Mouse (Mus musculus) midbrain, embryonic 14.5 days (tissue): Measurements from ENCODE around the gene Cir1. TPM values are rescaled to one million over a fixed set of nuclear protein-coding genes. Genes with fewer than 3 reads are reported as not detected.
A peak's percentile ranks its signal among the peaks of the same experiment; 100 is the strongest.

ENCODE experiments used
- ATAC-seq: fragments of 200-750 bp; cut with Nextera tagmentation; 2 replicates; pipeline ENCODE4 v1.8.0; 2017; ENCODE audit warnings: moderate number of reproducible peaks, moderate library complexity; ENCODE audit not compliant: low FRiP score, low TSS enrichment
- DNase-seq: peaks from one replicate; pipeline ENCODE4 v3.0.0-alpha.2; 2015
- H3K27ac ChIP-seq: fragments of 300-500 bp; sonication (generic); replicated peaks from 2 replicates; pipeline ENCODE4 v1.5.1; 2014; ENCODE audit warnings: mild to moderate bottlenecking, low read depth, low read length, moderate library complexity
- H3K27me3 ChIP-seq: fragments of 300-500 bp; sonication (generic); 2 replicates; pipeline ENCODE4 v1.6.1; 2014; ENCODE audit warnings: low read length, control low read depth, mixed read lengths; ENCODE audit not compliant: control insufficient read depth, insufficient read depth
- H3K36me3 ChIP-seq: fragments of 300-500 bp; sonication (generic); 2 replicates; pipeline ENCODE4 v1.6.1; 2014; ENCODE audit warnings: low read length, control low read depth; ENCODE audit not compliant: control insufficient read depth, insufficient read depth
- H3K4me1 ChIP-seq: fragments of 300-500 bp; sonication (generic); 2 replicates; pipeline ENCODE4 v1.6.1; 2014; ENCODE audit warnings: mild to moderate bottlenecking, antibody characterized with exemption, low read length, control low read depth; ENCODE audit not compliant: control insufficient read depth, insufficient read depth
- H3K4me2 ChIP-seq: fragments of 300-500 bp; sonication (generic); 2 replicates; pipeline ENCODE4 v1.6.1; 2014; ENCODE audit warnings: mild to moderate bottlenecking, low read length, moderate library complexity
- H3K4me3 ChIP-seq: fragments of 300-500 bp; sonication (generic); replicated peaks from 2 replicates; pipeline ENCODE4 v1.5.1; 2014; ENCODE audit warnings: low read depth, low read length
- H3K9ac ChIP-seq: fragments of 300-500 bp; sonication (generic); replicated peaks from 2 replicates; pipeline ENCODE4 v1.6.1; 2014; ENCODE audit warnings: mild to moderate bottlenecking, low read length, moderate library complexity
- H3K9me3 ChIP-seq: fragments of 300-500 bp; sonication (generic); 2 replicates; pipeline ENCODE4 v1.6.1; 2016; ENCODE audit warnings: low read length, control low read depth, mixed read lengths; ENCODE audit not compliant: control insufficient read depth
- WGBS: fragments of 180-500 bp; shearing (Covaris S2); extraction: QIAGEN DNeasy Blood & Tissue Kit; methylation state at CpG from one replicate; pipeline ENCODE4 v1.1.7; 2014; 5-methylcytosine and 5-hydroxymethylcytosine counted together
- polyA plus RNA-seq: library from polyadenylated mRNA; unstranded; fragments of >200 nt; fragmentation: Nextera tagmentation; extraction: Ambion mirVana; gene quantifications from 2 replicates; pipeline ENCODE4 v1.2.1, GENCODE M21; 2014

Gene Cir1
- polyA plus RNA-seq, 1 experiment from 2014 or later, result 30.1 TPM

DNA sequence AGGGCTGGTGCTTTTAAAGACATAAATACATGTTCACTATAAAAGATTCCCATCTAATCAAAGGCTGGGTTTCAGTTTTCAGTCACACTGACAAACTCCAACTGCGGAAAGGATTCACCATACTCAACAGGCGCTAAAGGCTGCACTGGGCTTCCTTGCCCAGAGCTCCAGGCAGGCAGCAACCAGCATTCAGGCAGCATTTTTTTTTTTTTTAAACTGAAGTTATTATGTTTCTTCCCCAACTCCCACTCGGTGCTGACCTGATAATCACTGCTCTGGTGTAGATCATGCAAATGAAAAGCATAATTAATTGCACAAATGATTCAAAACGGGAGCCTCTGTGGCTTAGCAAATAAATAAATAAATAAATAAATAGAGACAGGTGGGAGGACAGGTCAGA lies 44.7 kb downstream of the Cir1 start:
- H3K4me2 ChIP-seq, result no peak overlapping the region

DNA sequence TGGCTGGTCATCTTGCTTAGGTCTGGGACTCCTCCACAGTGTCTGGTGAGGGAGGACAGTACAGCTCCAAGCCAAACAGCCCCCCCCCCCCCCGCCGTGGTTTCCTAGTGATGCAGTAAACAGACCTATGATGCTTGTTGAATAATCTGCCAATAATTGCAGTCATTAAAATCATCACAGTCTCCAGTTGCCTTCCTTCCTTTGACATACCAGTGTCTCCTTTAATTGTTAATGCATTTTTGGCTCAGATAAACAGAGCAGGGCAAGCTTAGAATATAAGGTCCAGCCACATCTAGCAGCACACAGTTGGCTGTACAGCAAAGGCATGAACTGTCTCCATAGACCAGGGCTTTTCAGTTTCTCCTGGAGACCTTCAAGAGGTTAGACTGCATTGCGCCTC lies 45.3 kb downstream of the Cir1 start:
- Histone ChIP-seq H3K9me3 (no peaks in the 10 kb centered on the region), H3K36me3 (no peaks in the 10 kb centered on the region), H3K27me3 (peaks cover 94% of the 10 kb centered on the region), H3K4me2 (no peak overlapping the region), H3K4me1 (peaks cover 11% of the 10 kb centered on the region; the same call in 1 of the 2 replicates), H3K9ac (no peak overlapping the region), H3K27ac (no peak overlapping the region), H3K4me3 (no peak overlapping the region)
- 23% methylated on average over 3 of the region's 3 CpGs for WGBS
- DNase-seq (no peak), ATAC-seq (no peak)

More for the DNA sequence above, 44.7 kb downstream of the Cir1 start:
- Histone ChIP-seq H3K36me3 (no peaks in the 10 kb centered on the region), H3K9me3 (no peaks in the 10 kb centered on the region), H3K4me1 (peaks cover 11% of the 10 kb centered on the region; the same call in 1 of the 2 replicates), H3K27me3 (peaks cover 92% of the 10 kb centered on the region), H3K4me3 (no peak overlapping the region), H3K9ac (no peak overlapping the region), H3K27ac (no peak overlapping the region)
- WGBS, result 3% methylated on average over 4 of the region's 4 CpGs
- ATAC-seq, result no peak
- peak; percentile 32 for DNase-seq

DNA sequence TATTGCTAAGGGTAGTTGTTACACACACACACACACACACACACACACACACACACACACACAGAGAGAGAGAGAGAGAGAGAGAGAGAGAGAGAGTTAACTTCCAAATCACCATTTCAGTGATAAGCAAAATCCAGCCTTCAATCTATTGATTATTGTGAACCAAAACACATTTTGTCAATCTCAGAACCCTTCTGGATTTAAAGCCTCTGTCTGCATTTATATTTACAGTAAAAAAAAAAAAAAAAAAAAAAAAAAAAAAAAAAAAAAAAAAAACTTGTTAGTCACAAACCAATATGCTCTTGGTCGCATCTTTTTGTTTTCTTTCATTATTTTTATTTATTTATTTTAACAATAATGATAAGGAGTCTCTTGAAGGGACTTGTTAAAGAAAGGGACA lies 45.9 kb downstream of the Cir1 start:
- Histone ChIP-seq H3K9ac (no peak overlapping the region), H3K4me2 (no peak overlapping the region), H3K9me3 (no peaks in the 10 kb centered on the region), H3K4me3 (no peak overlapping the region), H3K27me3 (peaks cover 92% of the 10 kb centered on the region), H3K4me1 (peaks cover 11% of the 10 kb centered on the region; the same call in 1 of the 2 replicates), H3K36me3 (no peaks in the 10 kb centered on the region), H3K27ac (no peak overlapping the region)
- WGBS, result 51% methylated on average over 1 of the region's 1 CpGs
- DNase-seq (no peak), ATAC-seq (no peak)

DNA sequence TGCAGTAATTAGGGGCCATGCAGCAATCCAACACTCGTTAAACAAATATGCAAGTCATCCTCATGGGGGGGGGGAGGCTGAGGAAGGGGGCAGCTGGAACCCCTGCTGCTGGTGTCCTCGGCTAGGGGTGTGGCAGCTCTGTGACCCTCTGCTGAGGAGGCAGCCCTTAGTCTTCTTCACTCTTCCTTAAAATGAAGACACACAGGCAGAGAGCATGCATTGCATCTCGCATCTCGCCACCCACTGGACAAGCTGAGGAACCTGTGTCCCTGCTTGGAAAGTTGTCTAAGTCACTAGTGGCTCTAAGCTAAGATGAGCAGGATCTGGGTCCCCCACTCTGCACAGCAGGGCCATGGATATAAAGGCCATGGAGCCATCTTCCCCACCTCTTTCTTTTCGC lies 46.5 kb downstream of the Cir1 start:
- WGBS, result 14% methylated on average over 5 of the region's 5 CpGs
- H3K27ac ChIP-seq, result no peak overlapping the region
- DNase-seq, result peak; percentile 43
- peaks cover 86% of the 10 kb centered on the region for H3K27me3 ChIP-seq
- no peak overlapping the region for H3K9ac ChIP-seq
- no peaks in the 10 kb centered on the region for H3K9me3 ChIP-seq
- ATAC-seq, result no peak
- no peaks in the 10 kb centered on the region for H3K36me3 ChIP-seq
- no peak overlapping the region for H3K4me3 ChIP-seq
- peaks cover 11% of the 10 kb centered on the region; the same call in 1 of the 2 replicates for H3K4me1 ChIP-seq
- no peak overlapping the region for H3K4me2 ChIP-seq

DNA sequence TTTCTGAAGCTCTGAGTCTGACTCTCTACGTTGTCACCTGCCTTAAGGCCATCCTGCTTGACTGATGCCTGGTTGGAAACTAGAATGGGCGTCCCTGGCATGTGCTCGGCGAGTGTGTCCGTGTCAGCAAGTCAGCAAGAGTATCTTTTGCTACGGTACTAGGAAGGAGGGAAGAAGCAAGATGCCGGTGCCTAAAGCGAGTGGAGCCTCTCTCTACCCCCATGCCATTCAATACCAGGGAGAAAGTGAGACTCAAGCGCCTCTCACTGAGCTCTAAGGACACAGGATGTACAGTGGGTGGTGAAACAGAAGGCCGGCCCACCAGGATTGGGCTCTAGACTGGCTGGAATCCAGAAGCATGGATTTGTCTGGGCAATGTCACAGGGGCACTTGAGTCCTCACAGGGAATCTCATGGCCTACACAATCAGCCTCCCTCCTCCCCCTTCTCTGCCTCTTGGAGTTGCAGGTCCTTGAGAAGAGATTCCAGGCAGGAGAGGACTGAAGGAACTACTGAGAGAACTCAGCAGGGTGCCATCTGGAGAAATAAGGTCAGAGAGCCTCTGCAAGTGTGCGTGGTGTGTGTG lies 47.8 kb downstream of the Cir1 start:
- ATAC-seq (no peak), DNase-seq (peak; percentile 24)
- Histone ChIP-seq H3K9me3 (no peaks in the 10 kb centered on the region), H3K27me3 (peaks cover 72% of the 10 kb centered on the region), H3K4me2 (peak overlapping the region; percentile 48; the same call in 1 of the 2 replicates), H3K9ac (no peak overlapping the region), H3K36me3 (no peaks in the 10 kb centered on the region), H3K4me3 (no peak overlapping the region), H3K4me1 (peaks cover 6% of the 10 kb centered on the region; the same call in 1 of the 2 replicates), H3K27ac (no peak overlapping the region)
- WGBS, result 8% methylated on average over 11 of the region's 11 CpGs

DNA sequence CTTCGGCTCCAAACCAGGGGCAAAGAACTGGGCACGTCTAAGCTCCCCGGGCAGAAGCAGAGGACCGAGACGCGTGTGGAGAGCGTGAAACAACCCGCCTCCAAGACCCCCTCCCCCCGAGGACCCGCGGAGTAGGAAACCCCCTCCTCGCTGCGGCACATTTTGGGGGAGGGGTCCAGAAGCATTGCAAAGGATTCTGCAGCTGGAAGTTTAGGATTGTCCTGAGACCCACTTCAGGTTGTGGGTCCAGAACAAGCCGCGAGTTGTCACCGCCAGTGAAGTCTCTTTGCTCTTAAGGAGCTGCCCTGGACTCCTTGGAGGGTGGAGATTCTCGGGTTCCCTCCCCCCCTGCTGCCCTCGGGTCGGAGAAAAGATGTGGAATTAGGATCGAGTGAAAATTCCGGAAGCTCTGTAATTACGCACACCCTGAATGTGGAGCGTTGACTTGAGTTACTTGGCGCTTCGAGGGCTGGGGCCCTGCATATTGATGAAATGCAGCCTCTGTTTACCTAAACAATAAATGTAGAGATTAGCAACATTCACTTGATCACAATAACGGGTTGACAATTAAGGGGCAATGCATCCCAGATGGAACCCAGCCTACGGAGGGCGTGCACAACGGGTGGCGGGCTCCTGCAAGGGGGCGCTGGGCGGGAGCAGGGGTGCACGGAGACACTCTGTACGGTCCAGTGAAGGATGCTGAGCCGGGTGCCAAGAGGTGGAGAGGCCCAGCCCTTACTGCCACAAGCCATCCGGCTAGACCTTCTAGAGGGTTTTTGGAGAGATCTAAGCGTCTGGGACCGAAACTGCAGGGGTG lies 48.5 kb downstream of the Cir1 start:
- Histone ChIP-seq H3K4me2 (peak overlapping the region; percentile 48), H3K9ac (no peak overlapping the region), H3K27ac (no peak overlapping the region), H3K9me3 (no peaks in the 10 kb centered on the region), H3K4me1 (peaks cover 6% of the 10 kb centered on the region; the same call in 1 of the 2 replicates), H3K36me3 (no peaks in the 10 kb centered on the region), H3K27me3 (peaks cover 67% of the 10 kb centered on the region), H3K4me3 (peak overlapping the region; percentile 22)
- DNase-seq, result peak; percentile 40
- ATAC-seq, result no peak
- WGBS, result 1% methylated on average over 38 of the region's 38 CpGs

DNA sequence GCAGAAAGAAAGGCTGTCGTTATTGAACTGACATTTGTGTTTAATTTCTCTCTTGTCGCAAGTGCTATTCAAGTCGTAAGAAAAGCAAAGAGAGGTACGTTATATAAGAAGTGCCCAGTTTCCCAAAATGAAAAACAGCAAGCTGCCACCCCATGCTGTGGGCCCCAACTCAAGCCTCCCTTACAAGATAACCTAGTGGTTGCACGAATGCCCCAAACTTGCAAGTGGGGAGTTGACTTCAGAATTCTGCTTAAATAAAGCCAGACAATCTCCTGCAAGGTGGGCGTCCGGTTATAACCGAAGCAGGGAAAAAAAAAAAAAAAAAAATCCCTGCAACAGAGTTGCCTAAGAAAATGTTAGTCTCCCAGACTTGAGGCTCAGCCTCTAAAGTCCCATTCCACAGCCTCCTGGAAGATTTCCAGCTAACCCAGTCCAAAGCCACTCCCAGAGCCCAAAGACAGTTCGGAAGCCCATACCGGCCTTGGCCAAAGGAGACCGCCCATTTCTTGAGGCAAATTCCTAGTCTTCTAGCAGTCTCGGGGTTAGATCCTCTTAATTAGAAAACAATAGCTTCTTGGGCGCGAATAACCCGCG lies 49.2 kb downstream of the Cir1 start:
- Histone ChIP-seq H3K27me3 (peaks cover 61% of the 10 kb centered on the region), H3K36me3 (no peaks in the 10 kb centered on the region), H3K9ac (no peak overlapping the region), H3K27ac (no peak overlapping the region), H3K4me3 (peak overlapping the region; percentile 22), H3K4me2 (peak overlapping the region; percentile 48), H3K4me1 (peaks cover 6% of the 10 kb centered on the region; the same call in 1 of the 2 replicates), H3K9me3 (no peaks in the 10 kb centered on the region)
- 6% methylated on average over 16 of the region's 16 CpGs for WGBS
- ATAC-seq (no peak), DNase-seq (peak; percentile 43)

DNA sequence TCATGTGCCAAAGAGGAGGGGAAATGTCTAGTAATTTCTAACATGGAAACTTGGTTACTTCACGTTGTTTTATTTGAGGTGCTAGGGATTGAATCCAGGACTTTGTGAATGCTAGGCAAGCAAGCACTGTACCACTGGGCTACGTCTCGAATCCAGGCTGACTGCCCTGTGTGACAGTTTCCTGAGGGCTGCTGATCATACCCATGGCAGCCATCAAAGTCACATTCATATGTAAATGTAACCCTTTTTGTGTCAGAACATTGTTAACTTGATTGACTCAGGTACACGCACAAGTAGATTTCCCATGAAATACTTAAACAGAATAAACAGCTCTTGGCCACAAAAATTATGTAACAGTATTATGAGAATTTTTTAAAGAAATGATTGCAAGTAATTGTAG lies 63.8 kb downstream of the Cir1 start:
- H3K4me1 ChIP-seq, result no peaks in the 10 kb centered on the region
- H3K4me3 ChIP-seq, result no peak overlapping the region
- ATAC-seq (no peak), DNase-seq (no peak)
- H3K9ac ChIP-seq, result no peak overlapping the region
- H3K36me3 ChIP-seq, result no peaks in the 10 kb centered on the region
- no peaks in the 10 kb centered on the region for H3K9me3 ChIP-seq
- no peaks in the 10 kb centered on the region for H3K27me3 ChIP-seq
- H3K27ac ChIP-seq, result no peak overlapping the region
- WGBS, result 36% methylated on average over 4 of the region's 4 CpGs
- no peak overlapping the region for H3K4me2 ChIP-seq
